Mouse (Mus musculus) megakaryocyte-erythroid progenitor cell, adult 5-6 weeks (primary cell): ENCODE measurements around the gene Olfr1454. TPM values are rescaled to one million over a fixed set of nuclear protein-coding genes. Genes with fewer than 3 reads are reported as not detected.

ENCODE experiments used
- ATAC-seq: replicated peaks from 2 replicates; pipeline ENCODE4 v1.8.0; 2016; ENCODE audit warnings: mild to moderate bottlenecking, inconsistent platforms; ENCODE audit not compliant: severe bottlenecking, poor library complexity, low FRiP score, low TSS enrichment
- total RNA-seq, 2 experiments: library from RNA; stranded (forward) in 1 of 2; stranded (reverse) in 1 of 2; fragments of 200-1000, 215-1000 nt in 1 of 2; fragments of >200 nt in 1 of 2; fragmentation: Nextera tagmentation in 1 of 2; gene quantifications; 2 replicates each; pipeline ENCODE4 v1.2.3; 2014 to 2017

Gene Olfr1454
- total RNA-seq (2014; fragmentation: Nextera tagmentation) (not detected in 2 replicates), total RNA-seq (2017) (not detected in 2 replicates)

DNA sequence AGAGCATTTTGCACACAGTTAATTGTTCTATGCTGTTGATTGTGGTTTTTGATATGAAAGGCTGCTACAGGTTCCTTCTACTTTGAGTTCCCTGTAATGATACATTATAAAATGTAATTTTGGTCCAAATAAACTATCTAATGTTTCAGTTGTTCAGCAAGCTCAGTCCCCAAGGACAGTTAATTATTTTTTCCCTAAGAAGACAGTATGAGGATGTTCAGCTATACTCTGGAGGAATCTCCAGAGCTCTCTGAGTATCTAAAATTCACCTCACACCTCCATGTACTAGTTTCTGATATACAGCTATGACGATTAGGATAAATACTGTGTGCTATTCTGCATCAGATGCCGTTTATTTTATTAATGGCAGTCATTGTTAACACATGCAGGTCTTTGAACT lies at the start of gene Olfr1454:
TSS of gene Olfr1454 (plus strand) at position 301 of the 400 bp plus-strand sequence.
- ATAC-seq = no peak

- ATAC-seq = no peak
Observed at GRCm38 (mm10) chr19:13028227-13028626, 32.2 kb upstream of the Olfr1454 start, which contains the start of gene Olfr1453. TSS of gene Olfr1453 (minus strand) at chr19:13028327.

GRCm38 (mm10) chr19:13093908-13094307 lies 33.5 kb downstream of the Olfr1454 start:
- ATAC-seq = no peak

- no peak for ATAC-seq
Observed at GRCm38 (mm10) chr19:13097791-13098190, 37.4 kb downstream of the Olfr1454 start, which contains the start of gene Olfr1457. TSS of gene Olfr1457 (minus strand) at chr19:13097891.

DNA sequence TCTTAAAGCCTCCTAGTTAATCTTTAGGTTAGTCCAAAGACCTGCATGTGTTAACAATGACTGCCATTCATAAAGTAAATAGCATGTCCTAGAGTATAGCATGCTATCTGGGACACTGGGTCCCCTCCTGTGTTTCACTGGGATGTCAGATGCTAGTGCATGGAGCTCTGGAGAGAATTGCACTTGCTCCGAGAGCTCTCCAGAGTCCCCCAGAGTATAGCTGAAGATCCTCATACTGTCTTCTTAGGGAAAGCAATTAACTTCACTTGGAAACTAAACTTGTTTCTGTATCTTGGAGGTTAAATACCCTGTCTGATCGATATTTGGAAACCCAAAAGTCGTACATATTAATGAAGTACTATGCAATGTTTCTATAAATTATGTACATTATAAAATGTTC lies 46.3 kb downstream of the Olfr1454 start, which contains the start of gene Olfr1458:
TSS of gene Olfr1458 (minus strand) at position 101 of the 400 bp plus-strand sequence.
- ATAC-seq = no peak

Other genes starting within 250 kb of the Olfr1454 start
- gene Gm5244, start 213.9 kb upstream of the Olfr1454 start, total RNA-seq (2014; fragmentation: Nextera tagmentation) = not detected in 2 replicates
- not detected in 2 replicates for gene Gm5244, start 213.9 kb upstream of the Olfr1454 start, total RNA-seq (2017)
- gene Olfr1444, start 203.3 kb upstream of the Olfr1454 start, total RNA-seq (2014; fragmentation: Nextera tagmentation) = not detected in 2 replicates
- not detected in 2 replicates for gene Olfr1444, start 203.3 kb upstream of the Olfr1454 start, total RNA-seq (2017)
- not detected in 2 replicates for gene Olfr1445, start 176.8 kb upstream of the Olfr1454 start, total RNA-seq (2014; fragmentation: Nextera tagmentation)
- gene Olfr1445, start 176.8 kb upstream of the Olfr1454 start, total RNA-seq (2017) = not detected in 2 replicates
- not detected in 2 replicates for gene Olfr1446, start 167.1 kb upstream of the Olfr1454 start, total RNA-seq (2014; fragmentation: Nextera tagmentation)
- gene Olfr1446, start 167.1 kb upstream of the Olfr1454 start, total RNA-seq (2017) = not detected in 2 replicates
- not detected in 2 replicates for gene Olfr1447, start 156.9 kb upstream of the Olfr1454 start, total RNA-seq (2014; fragmentation: Nextera tagmentation)
- gene Olfr1447, start 156.9 kb upstream of the Olfr1454 start, total RNA-seq (2017) = not detected in 2 replicates
- gene Olfr1448, start 136.2 kb upstream of the Olfr1454 start, total RNA-seq (2014; fragmentation: Nextera tagmentation) = not detected in 2 replicates
- not detected in 2 replicates for gene Olfr1448, start 136.2 kb upstream of the Olfr1454 start, total RNA-seq (2017)
- not detected in 2 replicates for gene Olfr1449, start 129.8 kb upstream of the Olfr1454 start, total RNA-seq (2014; fragmentation: Nextera tagmentation)
- not detected in 2 replicates for gene Olfr1449, start 129.8 kb upstream of the Olfr1454 start, total RNA-seq (2017)
- gene Olfr1450, start 110.4 kb upstream of the Olfr1454 start, total RNA-seq (2014; fragmentation: Nextera tagmentation) = not detected in 2 replicates
- not detected in 2 replicates for gene Olfr1450, start 110.4 kb upstream of the Olfr1454 start, total RNA-seq (2017)
- not detected in 2 replicates for gene Olfr1451, start 65.6 kb upstream of the Olfr1454 start, total RNA-seq (2014; fragmentation: Nextera tagmentation)
- not detected in 2 replicates for gene Olfr1451, start 65.6 kb upstream of the Olfr1454 start, total RNA-seq (2017)
- gene Olfr1453, start 32.3 kb upstream of the Olfr1454 start, total RNA-seq (2014; fragmentation: Nextera tagmentation) = not detected in 2 replicates
- not detected in 2 replicates for gene Olfr1453, start 32.3 kb upstream of the Olfr1454 start, total RNA-seq (2017)
- not detected in 2 replicates for gene Olfr1457, start 37.3 kb downstream of the Olfr1454 start, total RNA-seq (2014; fragmentation: Nextera tagmentation)
- gene Olfr1457, start 37.3 kb downstream of the Olfr1454 start, total RNA-seq (2017) = not detected in 2 replicates
- not detected in 2 replicates for gene Olfr1458, start 46.2 kb downstream of the Olfr1454 start, total RNA-seq (2014; fragmentation: Nextera tagmentation)
- gene Olfr1458, start 46.2 kb downstream of the Olfr1454 start, total RNA-seq (2017) = not detected in 2 replicates
- gene Olfr1459, start 88.9 kb downstream of the Olfr1454 start, total RNA-seq (2014; fragmentation: Nextera tagmentation) = not detected in 2 replicates
- gene Olfr1459, start 88.9 kb downstream of the Olfr1454 start, total RNA-seq (2017) = not detected in 2 replicates
- not detected in 2 replicates for gene Olfr1461, start 102.4 kb downstream of the Olfr1454 start, total RNA-seq (2014; fragmentation: Nextera tagmentation)
- gene Olfr1461, start 102.4 kb downstream of the Olfr1454 start, total RNA-seq (2017) = not detected in 2 replicates
- gene Olfr1462, start 125.1 kb downstream of the Olfr1454 start, total RNA-seq (2014; fragmentation: Nextera tagmentation) = not detected in 2 replicates
- gene Olfr1462, start 125.1 kb downstream of the Olfr1454 start, total RNA-seq (2017) = not detected in 2 replicates
- gene Olfr1463, start 170.7 kb downstream of the Olfr1454 start, total RNA-seq (2014; fragmentation: Nextera tagmentation) = not detected in 2 replicates
- not detected in 2 replicates for gene Olfr1463, start 170.7 kb downstream of the Olfr1454 start, total RNA-seq (2017)